Mouse (Mus musculus) layer of hippocampus, adult 2 months (tissue): ENCODE results near the gene Cdkn1c. TPM values are rescaled to one million over a fixed set of nuclear protein-coding genes. Genes with fewer than 3 reads are reported as not detected.

Experiments used
- DNase-seq, 2 experiments: peaks; one replicate each; pipeline ENCODE4 v3.0.0; 2022; ENCODE audit warnings: low spot score in 2 of 2
- H3K27ac ChIP-seq: fragments of 200-600 bp; 2 replicates; pipeline ENCODE4 v1.8.1; 2022
- H3K4me3 ChIP-seq: fragments of 200-600 bp; 2 replicates; pipeline ENCODE4 v1.8.1; 2022; ENCODE audit warnings: mild to moderate bottlenecking
- CTCF ChIP-seq: fragments of 200-600 bp; conservative IDR thresholded peaks from 2 replicates; pipeline ENCODE4 v1.8.1; 2022; ENCODE audit warnings: antibody characterized with exemption, mild to moderate bottlenecking, moderate library complexity
- total RNA-seq, 2 experiments: library from RNA; stranded (reverse); gene quantifications; 2 replicates each; pipeline ENCODE4 v1.2.3; 2021

Cdkn1c gene
- total RNA-seq, 2 experiments from 2014 or later: 2.5 to 6.7 TPM

GRCm38 (mm10) chr7:143444580-143444954 is 16.3 kb downstream of the Cdkn1c start:
- H3K27ac ChIP-seq: no peak overlapping the region
- DNase-seq: no peak
- H3K4me3 ChIP-seq: no peak overlapping the region
- no peak for TF ChIP-seq CTCF

DNA sequence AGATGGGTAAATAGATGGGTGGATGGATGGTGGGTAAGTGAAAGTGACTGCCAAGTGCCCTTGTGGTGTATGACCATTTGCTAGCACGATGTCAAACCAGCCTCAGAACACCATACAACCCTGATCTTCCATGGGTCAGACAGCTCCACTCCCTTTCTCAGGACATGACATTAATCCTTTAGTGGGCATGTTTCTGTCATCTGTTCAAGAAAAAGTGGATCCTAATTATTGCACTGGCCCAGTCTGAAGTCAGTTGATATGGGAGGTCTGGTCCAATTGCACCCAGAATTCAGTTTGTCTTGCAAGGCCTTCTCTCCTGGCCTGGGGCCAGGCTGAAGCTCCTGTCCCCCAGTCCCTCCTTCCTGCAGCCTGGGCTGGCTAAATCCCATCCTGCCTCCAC is 21.9 kb downstream of the Cdkn1c start:
- no peak for TF ChIP-seq CTCF
- DNase-seq: no peak
- Histone ChIP-seq H3K4me3 (no peak overlapping the region), H3K27ac (no peak overlapping the region)

DNA sequence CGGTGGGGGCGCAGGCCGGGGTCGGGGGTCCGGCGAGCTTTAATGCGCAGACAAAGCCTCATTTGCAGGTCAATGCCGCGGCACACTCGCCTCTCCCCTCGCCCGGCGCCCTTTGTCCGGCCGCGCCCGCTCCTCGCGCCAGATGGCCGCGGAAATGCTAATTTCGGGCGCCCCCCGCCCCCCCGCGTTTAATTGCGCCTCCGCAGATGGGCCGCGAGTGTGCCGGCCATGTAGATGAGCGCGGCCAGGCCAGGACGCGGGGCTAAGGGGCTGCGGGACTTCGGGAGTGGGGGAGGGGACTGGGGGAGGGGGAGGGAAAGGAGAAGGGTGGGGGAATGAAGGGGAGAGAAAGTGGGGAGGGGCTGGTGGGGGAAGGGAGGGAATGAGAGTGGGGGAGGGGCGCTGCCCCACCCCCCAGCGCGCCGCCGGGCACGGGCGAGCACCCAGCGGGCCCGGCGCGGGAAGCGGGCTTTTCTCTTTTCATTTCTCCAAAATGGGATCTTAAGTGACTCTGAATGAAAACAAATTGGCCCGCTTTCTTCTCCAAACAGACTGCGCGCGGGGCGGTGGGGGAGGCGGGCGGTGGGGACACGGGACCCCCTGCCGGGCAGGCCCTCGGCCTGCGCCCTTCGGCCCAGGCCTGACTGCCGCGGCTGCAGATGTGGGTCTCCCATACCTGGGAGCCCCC is 22.8 kb downstream of the Cdkn1c start:
- Histone ChIP-seq H3K4me3 (peak overlapping the region; percentile 56), H3K27ac (no peak overlapping the region)
- no peak for TF ChIP-seq CTCF
- no peak for DNase-seq

- TF ChIP-seq CTCF: no peak
- DNase-seq: no peak
- Histone ChIP-seq H3K4me3 (peak overlapping the region; percentile 56), H3K27ac (no peak overlapping the region)
Measured at GRCm38 (mm10) chr7:143437231-143437893, 23.5 kb downstream of the Cdkn1c start.

DNA sequence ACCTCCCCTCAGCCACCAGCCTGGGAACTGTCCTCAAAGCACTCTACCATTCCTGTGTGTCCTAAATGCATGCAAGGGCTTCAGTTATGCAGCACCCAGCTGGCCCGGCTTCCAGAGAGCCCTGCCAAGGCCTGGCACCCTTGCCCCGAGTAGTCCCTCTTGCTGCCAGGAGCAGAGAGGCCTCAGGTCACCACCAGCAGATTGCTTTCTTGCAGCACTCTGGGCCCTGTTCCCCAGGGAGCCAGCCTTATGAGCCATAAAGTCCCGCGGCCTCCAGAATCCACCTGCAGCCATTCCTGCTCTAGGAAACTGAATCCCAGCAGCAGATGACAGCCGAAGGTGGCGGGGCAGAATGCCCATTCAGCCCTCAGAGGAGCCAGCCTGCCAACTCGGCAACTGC is 27.5 kb downstream of the Cdkn1c start:
- H3K4me3 ChIP-seq: no peak overlapping the region
- no peak for DNase-seq
- no peak overlapping the region for H3K27ac ChIP-seq
- no peak for TF ChIP-seq CTCF

DNA sequence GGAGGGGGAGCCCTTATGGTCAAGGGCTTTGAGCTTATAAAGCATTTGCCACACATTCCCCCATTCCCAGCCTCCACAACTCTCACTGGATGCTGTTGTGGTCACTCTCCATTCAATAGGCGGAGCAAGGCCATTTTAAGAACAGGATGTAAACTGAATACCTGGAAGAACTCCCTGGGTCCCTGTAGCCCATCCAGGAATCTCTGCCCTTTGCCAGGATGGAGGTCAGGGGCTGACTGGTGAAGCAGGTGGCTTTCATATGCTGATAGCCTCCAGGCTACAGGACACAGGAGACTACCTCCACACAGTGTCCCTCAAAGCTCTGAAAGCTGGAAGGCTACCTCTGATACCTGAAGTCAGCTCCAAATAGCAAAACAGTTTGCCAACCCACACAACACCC is 28.2 kb downstream of the Cdkn1c start:
- TF ChIP-seq CTCF: no peak
- no peak overlapping the region for H3K4me3 ChIP-seq
- no peak overlapping the region for H3K27ac ChIP-seq
- DNase-seq: no peak

DNA sequence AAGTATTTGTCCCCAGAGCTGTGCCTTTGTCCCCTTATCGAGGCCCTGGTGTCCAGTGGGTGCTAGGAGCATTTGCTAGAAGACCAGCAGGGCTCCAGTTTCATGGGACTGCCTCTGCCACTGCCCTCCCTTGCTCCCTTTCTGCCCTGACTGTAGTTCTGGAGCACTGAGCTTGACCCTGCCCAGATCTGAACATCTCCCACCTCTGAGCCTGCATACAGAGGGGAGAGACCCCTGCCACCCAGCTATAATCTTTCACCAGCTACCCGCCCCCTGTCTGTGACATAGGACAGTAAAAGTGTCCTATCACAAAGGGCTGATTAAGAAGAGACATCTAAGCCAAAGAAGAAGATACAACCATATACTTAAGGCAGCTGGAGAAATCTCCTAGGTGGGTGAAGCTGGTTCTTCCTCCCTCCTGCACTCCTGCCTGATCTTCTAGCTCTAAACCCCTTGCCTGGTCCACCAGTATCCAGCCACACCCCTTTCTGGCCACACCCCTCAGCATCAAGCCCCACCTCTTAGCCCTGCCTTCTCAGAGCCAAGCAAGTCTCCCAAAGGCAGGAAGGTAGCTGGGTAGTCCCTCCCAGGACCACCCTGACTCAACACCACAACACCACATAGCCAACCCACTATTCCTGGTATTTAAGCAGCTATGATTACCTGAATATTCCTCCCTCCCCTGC is 31.9 kb downstream of the Cdkn1c start:
- Histone ChIP-seq H3K27ac (no peak overlapping the region), H3K4me3 (no peak overlapping the region)
- DNase-seq: no peak
- TF ChIP-seq CTCF: no peak

- no peak for DNase-seq
Measured at GRCm38 (mm10) chr7:143428142-143428813, 32.6 kb downstream of the Cdkn1c start.

DNA sequence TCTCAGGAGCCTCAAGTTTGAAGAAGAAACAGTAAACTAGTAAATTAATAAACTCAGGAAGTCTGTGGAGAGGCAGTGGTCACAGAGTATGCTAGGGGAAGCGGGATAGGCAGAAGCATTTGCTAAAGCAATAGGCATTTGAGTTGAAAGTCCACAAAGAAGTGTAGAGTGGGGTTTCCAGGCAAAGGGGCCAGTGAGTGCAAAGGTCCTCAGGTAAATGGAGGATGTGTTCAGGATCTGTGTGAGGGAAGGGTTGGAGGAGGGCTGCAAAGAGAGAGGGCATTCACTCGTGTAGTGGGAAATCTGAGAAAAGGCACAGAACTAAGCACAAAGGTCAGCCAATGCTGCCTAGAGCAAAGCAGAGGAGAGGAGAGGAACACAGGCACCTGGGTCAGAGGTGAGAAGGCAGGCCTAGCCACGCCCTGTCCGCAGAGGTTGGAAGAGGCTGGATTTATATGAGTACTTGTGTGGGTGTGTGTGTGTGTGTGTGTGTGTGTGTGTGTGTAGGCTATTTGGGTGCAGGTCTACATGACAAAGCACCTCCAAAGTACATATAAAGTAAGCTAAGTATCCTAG is 41.2 kb downstream of the Cdkn1c start:
- H3K4me3 ChIP-seq: no peak overlapping the region
- no peak overlapping the region for H3K27ac ChIP-seq
- no peak for DNase-seq
- no peak for TF ChIP-seq CTCF

More at GRCm38 (mm10) chr7:143428142-143428813, 32.6 kb downstream of the Cdkn1c start:
- H3K27ac ChIP-seq: no peak overlapping the region
- H3K4me3 ChIP-seq: no peak overlapping the region
- no peak for TF ChIP-seq CTCF

- TF ChIP-seq CTCF: no peak
- Histone ChIP-seq H3K27ac (no peak overlapping the region), H3K4me3 (no peak overlapping the region)
- DNase-seq: no peak
Measured at GRCm38 (mm10) chr7:143417875-143418274, 43.0 kb downstream of the Cdkn1c start.

DNA sequence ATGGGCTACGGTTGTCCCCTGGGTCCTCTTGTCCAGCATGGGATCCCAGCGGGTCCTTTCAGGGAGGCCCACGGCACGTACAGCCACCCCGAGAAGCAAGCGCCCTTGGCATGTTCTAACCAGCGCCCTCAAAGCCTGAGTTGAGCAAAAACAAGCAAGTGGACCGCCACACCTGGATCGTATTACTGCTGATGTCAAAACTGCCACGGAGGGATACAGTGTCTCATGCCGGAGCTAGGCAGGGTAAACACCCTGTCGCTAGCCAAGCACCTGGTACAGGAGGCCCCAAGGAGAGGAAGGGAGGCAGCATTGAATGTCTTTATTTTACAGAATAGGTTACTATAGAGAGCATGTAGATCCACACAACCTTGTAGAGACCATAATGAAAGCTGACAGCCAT is 44.4 kb downstream of the Cdkn1c start:
- H3K4me3 ChIP-seq: no peak overlapping the region
- no peak overlapping the region for H3K27ac ChIP-seq
- TF ChIP-seq CTCF: no peak
- DNase-seq: no peak

GRCm38 (mm10) chr7:143415070-143415469 is 45.8 kb downstream of the Cdkn1c start:
- no peak overlapping the region for H3K27ac ChIP-seq
- TF ChIP-seq CTCF: no peak

GRCm38 (mm10) chr7:143412606-143413005 is 48.2 kb downstream of the Cdkn1c start:
- no peak for DNase-seq

More at GRCm38 (mm10) chr7:143415070-143415469, 45.8 kb downstream of the Cdkn1c start:
- no peak for DNase-seq
- no peak overlapping the region for H3K4me3 ChIP-seq

More at GRCm38 (mm10) chr7:143412606-143413005, 48.2 kb downstream of the Cdkn1c start:
- H3K27ac ChIP-seq: no peak overlapping the region
- TF ChIP-seq CTCF: no peak
- no peak overlapping the region for H3K4me3 ChIP-seq
